ENCODE assay signal across 19 mouse cellular contexts in the genomic region with DNA sequence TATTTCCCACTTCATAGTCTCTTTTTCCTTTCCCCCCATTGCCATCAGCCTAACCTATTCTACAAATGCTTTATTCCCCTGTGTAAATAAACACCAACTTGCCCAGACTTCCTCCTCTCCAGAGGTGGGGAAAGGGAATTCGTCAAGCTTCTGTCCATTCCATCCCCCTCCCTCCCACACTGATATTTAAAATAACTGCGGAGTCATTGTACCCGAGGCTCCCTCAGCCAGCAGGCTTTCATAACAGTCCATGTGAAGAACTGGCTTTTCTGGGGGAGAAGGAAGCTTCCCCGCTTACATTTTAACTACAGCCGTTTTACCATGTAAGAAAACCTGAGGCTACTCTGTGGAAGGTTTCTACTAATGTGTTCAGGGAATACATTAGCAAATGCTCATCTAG.
A peak's percentile ranks its signal among the peaks of the same experiment; 100 is the strongest.
DNase-seq lines count a peak whose midpoint lies in the region; ATAC-seq lines count a peak whose summit lies in the region.
"Had no signal": no experiment of that assay in that cellular context is flagged by ENCODE, and none has a peak within 500 bp of the region (broad histone marks: within the 10 kb centered on the region; RNA-seq: fewer than 3 reads in every experiment).

No protein-coding gene starts in this region.

- ATAC-seq in midbrain, embryonic 15.5 days (replicated peaks), result no peak
- ATAC-seq: intestine, embryonic 15.5 days had no signal

- H3K4me2 ChIP-seq in midbrain, embryonic 15.5 days, result no peak overlapping the region
- H3K4me2 ChIP-seq: embryonic facial prominence, embryonic 15.5 days; forebrain, embryonic 12.5 days; heart, embryonic 12.5 days; intestine, embryonic 15.5 days; limb, embryonic 13.5 days had no signal

- peak; percentile 5 for DNase-seq in embryo, embryonic 10 days (ENCODE audit: low spot score)
- no peak for DNase-seq in embryo, embryonic 9.5 days (ENCODE audit: extremely low spot score)
- peak; percentile 8 for DNase-seq in layer of hippocampus, adult 9-11 months
- DNase-seq in layer of hippocampus, postnatal 10 days (ENCODE audit: low spot score in 2 of 2), result no peak
- DNase-seq in embryonic facial prominence, embryonic 10.5 days (ENCODE audit: low spot score), result peak; percentile 8
- DNase-seq in retina, embryonic 14.5 days (ENCODE audit: low spot score), result peak; percentile 2
- no peak for DNase-seq in heart, embryonic 10.5 days (ENCODE audit: low spot score)
- DNase-seq: cerebellum, adult 9-11 months; gastrocnemius, postnatal 10 days; heart, postnatal 4 days; kidney, postnatal 14 days; thymus, postnatal 36 days had no signal

- no peak overlapping the region for H3K9ac ChIP-seq in midbrain, embryonic 15.5 days
- H3K9ac ChIP-seq: embryonic facial prominence, embryonic 15.5 days; forebrain, embryonic 12.5 days; heart, embryonic 12.5 days; intestine, embryonic 15.5 days; limb, embryonic 13.5 days had no signal

- no peaks in the 10 kb centered on the region for H3K36me3 ChIP-seq in embryonic facial prominence, embryonic 10.5 days (replicated peaks)
- no peaks in the 10 kb centered on the region for H3K36me3 ChIP-seq in heart, embryonic 10.5 days
- no peaks in the 10 kb centered on the region for H3K36me3 ChIP-seq in midbrain, embryonic 15.5 days (replicated peaks)
- H3K36me3 ChIP-seq: embryonic facial prominence, embryonic 15.5 days; forebrain, embryonic 12.5 days; heart, embryonic 12.5 days; intestine, embryonic 15.5 days; limb, embryonic 13.5 days had no signal

- H3K4me1 ChIP-seq in embryonic facial prominence, embryonic 10.5 days, result 0 out of 2 replicates have a peak, but pooled peaks cover 3% of the 10 kb centered on the region
- H3K4me1 ChIP-seq in heart, embryonic 10.5 days, result no peaks in the 10 kb centered on the region
- H3K4me1 ChIP-seq in midbrain, embryonic 15.5 days, result no peaks in the 10 kb centered on the region
- H3K4me1 ChIP-seq: embryonic facial prominence, embryonic 15.5 days; forebrain, embryonic 12.5 days; heart, embryonic 12.5 days; intestine, embryonic 15.5 days; limb, embryonic 13.5 days had no signal

- H3K9me3 ChIP-seq in embryonic facial prominence, embryonic 10.5 days, result no peaks in the 10 kb centered on the region
- H3K9me3 ChIP-seq in heart, embryonic 10.5 days, result no peaks in the 10 kb centered on the region
- no peaks in the 10 kb centered on the region for H3K9me3 ChIP-seq in midbrain, embryonic 15.5 days
- H3K9me3 ChIP-seq: embryonic facial prominence, embryonic 15.5 days; forebrain, embryonic 12.5 days; heart, embryonic 12.5 days; intestine, embryonic 15.5 days; limb, embryonic 13.5 days had no signal

- peaks cover 13% of the 10 kb centered on the region for H3K27me3 ChIP-seq in embryonic facial prominence, embryonic 10.5 days (replicated peaks; ENCODE audit: low read depth, poor library complexity, severe bottlenecking)
- H3K27me3 ChIP-seq in heart, embryonic 10.5 days (ENCODE audit: insufficient read depth, poor library complexity, severe bottlenecking), result no peaks in the 10 kb centered on the region
- H3K27me3 ChIP-seq in midbrain, embryonic 15.5 days (replicated peaks), result no peaks in the 10 kb centered on the region
- H3K27me3 ChIP-seq: embryonic facial prominence, embryonic 15.5 days; heart, embryonic 12.5 days; intestine, embryonic 15.5 days; limb, embryonic 13.5 days had no signal

- 38% methylated on average over 5 of the region's 5 CpGs for WGBS in embryonic facial prominence, embryonic 10.5 days
- WGBS in heart, embryonic 10.5 days, result 31% methylated on average over 5 of the region's 5 CpGs
- WGBS in midbrain, embryonic 15.5 days, result 48% methylated on average over 5 of the region's 5 CpGs

- H3K4me3 ChIP-seq in embryonic facial prominence, embryonic 10.5 days, result no peak overlapping the region
- no peak overlapping the region for H3K4me3 ChIP-seq in heart, embryonic 10.5 days
- no peak overlapping the region for H3K4me3 ChIP-seq in midbrain, embryonic 15.5 days
- H3K4me3 ChIP-seq: embryonic facial prominence, embryonic 15.5 days; forebrain, embryonic 12.5 days; heart, embryonic 12.5 days; intestine, embryonic 15.5 days; limb, embryonic 13.5 days had no signal

- no peak overlapping the region for H3K27ac ChIP-seq in embryonic facial prominence, embryonic 10.5 days (replicated peaks)
- no peak overlapping the region for H3K27ac ChIP-seq in heart, embryonic 10.5 days
- H3K27ac ChIP-seq in midbrain, embryonic 15.5 days, result no peak overlapping the region
- H3K27ac ChIP-seq: embryonic facial prominence, embryonic 15.5 days; forebrain, embryonic 12.5 days; intestine, embryonic 15.5 days; limb, embryonic 13.5 days; macrophage had no signal

Comparison
In these comparisons a context has a peak if more than half of its experiments do, and no peak if none do; other contexts are left out.
1. DNase-seq: peak in embryo, embryonic 10 days (single experiment), layer of hippocampus, adult 9-11 months (single experiment), embryonic facial prominence, embryonic 10.5 days (single experiment) and retina, embryonic 14.5 days (single experiment); none in embryo, embryonic 9.5 days (single experiment), layer of hippocampus, postnatal 10 days (0 of 2) and heart, embryonic 10.5 days (single experiment).